Mouse (Mus musculus): ENCODE measurements around the gene P2rx7. TPM values are rescaled to one million over a fixed set of nuclear protein-coding genes. Genes with fewer than 3 reads are reported as not detected.
A peak's percentile ranks its signal among the peaks of the same experiment; 100 is the strongest.

The P2rx7 gene
- total RNA-seq, 1 experiment, result 10.5 TPM

- no peak overlapping the region for H3K4me3 ChIP-seq (ENCODE audit: insufficient read depth in 1 of 2, low read depth in 1 of 2, low read length in 2 of 2, poor library complexity in 1 of 2, severe bottlenecking in 1 of 2)
- H3K4me1 ChIP-seq (ENCODE audit: control insufficient read depth in 2 of 2, insufficient read depth in 2 of 2, low read length in 2 of 2, poor library complexity in 1 of 2), result no peaks in the 10 kb centered on the region
- H3K9me3 ChIP-seq (ENCODE audit: control insufficient read depth, insufficient read depth, low read depth, low read length), result no peaks in the 10 kb centered on the region
- in situ Hi-C loops (cut with MboI; ENCODE audit: low sequenced_read_pairs in 2 of 2, unreplicated experiment in 2 of 2), result no loop called here
- no peak overlapping the region for H3K27ac ChIP-seq (ENCODE audit: insufficient read depth, low read depth, low read length, poor library complexity, severe bottlenecking)
- H3K36me3 ChIP-seq (ENCODE audit: control insufficient read depth, insufficient read depth, low read length, poor library complexity, severe bottlenecking), result no peaks in the 10 kb centered on the region
- no peak overlapping the region for H3K9ac ChIP-seq (ENCODE audit: insufficient read depth, low read depth, low read length, poor library complexity, severe bottlenecking)
- no peak for DNase-seq (ENCODE audit: low read depth, low spot score)
- no peak for TF ChIP-seq CHD2 (IDR thresholded peaks at IDR 0.05; ENCODE audit: low read depth, low read length)
- TF ChIP-seq ZNF384 (IDR thresholded peaks at IDR 0.05; ENCODE audit: low read depth, low read length), result no peak
- no peak for TF ChIP-seq HCFC1 (IDR thresholded peaks at IDR 0.05; ENCODE audit: borderline replicate concordance, insufficient read depth, low read length)
These were observed 32.1 kb upstream of the P2rx7 start for GRCm38 (mm10) chr5:122611651-122612050.

GRCm38 (mm10) chr5:122613908-122614732, 29.6 kb upstream of the P2rx7 start, which contains the start of gene Ift81:
TSS of gene Ift81 (minus strand) at chr5:122614518.
- Histone ChIP-seq H3K9ac (ENCODE audit: insufficient read depth, low read depth, low read length, poor library complexity, severe bottlenecking) (peak within 1 kb of the TSS; percentile 89), H3K36me3 (ENCODE audit: control insufficient read depth, insufficient read depth, low read length, poor library complexity, severe bottlenecking) (no peaks in the 10 kb centered on the region), H3K9me3 (ENCODE audit: control insufficient read depth, insufficient read depth, low read depth, low read length) (no peaks in the 10 kb centered on the region), H3K27ac (ENCODE audit: insufficient read depth, low read depth, low read length, poor library complexity, severe bottlenecking) (no peak within 1 kb of the TSS), H3K4me1 (ENCODE audit: control insufficient read depth in 2 of 2, insufficient read depth in 2 of 2, low read length in 2 of 2, poor library complexity in 1 of 2) (no peaks in the 10 kb centered on the region), H3K4me3 (ENCODE audit: insufficient read depth in 1 of 2, low read depth in 1 of 2, low read length in 2 of 2, poor library complexity in 1 of 2, severe bottlenecking in 1 of 2) (peak within 1 kb of the TSS; percentile 78 to 92)
- DNase-seq (ENCODE audit: low read depth, low spot score), result peak; percentile 88
- no peak for TF ChIP-seq ZC3H11A (IDR thresholded peaks at IDR 0.05; ENCODE audit: borderline replicate concordance, low read depth, low read length)
- no peak for TF ChIP-seq HCFC1 (IDR thresholded peaks at IDR 0.05; ENCODE audit: borderline replicate concordance, insufficient read depth, low read length)
- no peak for TF ChIP-seq CHD2 (IDR thresholded peaks at IDR 0.05; ENCODE audit: low read depth, low read length)
- TF ChIP-seq ZNF384 (IDR thresholded peaks at IDR 0.05; ENCODE audit: low read depth, low read length), result no peak
- TF ChIP-seq MAFK (IDR thresholded peaks at IDR 0.05; ENCODE audit: insufficient read depth, low read depth, low read length), result no peak
- in situ Hi-C loops (cut with MboI; ENCODE audit: low sequenced_read_pairs in 2 of 2, unreplicated experiment in 2 of 2), result no loop called here

- Histone ChIP-seq H3K9ac (ENCODE audit: insufficient read depth, low read depth, low read length, poor library complexity, severe bottlenecking) (no peak overlapping the region), H3K4me1 (ENCODE audit: control insufficient read depth in 2 of 2, insufficient read depth in 2 of 2, low read length in 2 of 2, poor library complexity in 1 of 2) (peaks cover 0 to 3% of the 10 kb centered on the region in 2 experiments; a peak in 2 of 4 replicates), H3K9me3 (ENCODE audit: control insufficient read depth, insufficient read depth, low read depth, low read length) (no peaks in the 10 kb centered on the region), H3K27ac (ENCODE audit: insufficient read depth, low read depth, low read length, poor library complexity, severe bottlenecking) (no peak overlapping the region), H3K36me3 (ENCODE audit: control insufficient read depth, insufficient read depth, low read length, poor library complexity, severe bottlenecking) (no peaks in the 10 kb centered on the region), H3K4me3 (ENCODE audit: insufficient read depth in 1 of 2, low read depth in 1 of 2, low read length in 2 of 2, poor library complexity in 1 of 2, severe bottlenecking in 1 of 2) (no peak overlapping the region)
- in situ Hi-C loops (cut with MboI; ENCODE audit: low sequenced_read_pairs in 2 of 2, unreplicated experiment in 2 of 2), result no loop called here
- TF ChIP-seq CHD2 (IDR thresholded peaks at IDR 0.05; ENCODE audit: low read depth, low read length) (no peak), HCFC1 (IDR thresholded peaks at IDR 0.05; ENCODE audit: borderline replicate concordance, insufficient read depth, low read length) (no peak), MAFK (IDR thresholded peaks at IDR 0.05; ENCODE audit: insufficient read depth, low read depth, low read length) (no peak)
- DNase-seq (ENCODE audit: low read depth, low spot score), result no peak
These were observed 26.0 kb upstream of the P2rx7 start for GRCm38 (mm10) chr5:122617718-122618117.

GRCm38 (mm10) chr5:122619686-122620296, 23.9 kb upstream of the P2rx7 start:
- Histone ChIP-seq H3K4me1 (ENCODE audit: control insufficient read depth in 2 of 2, insufficient read depth in 2 of 2, low read length in 2 of 2, poor library complexity in 1 of 2) (peaks cover 0 to 6% of the 10 kb centered on the region in 2 experiments; a peak in 2 of 4 replicates), H3K27ac (ENCODE audit: insufficient read depth, low read depth, low read length, poor library complexity, severe bottlenecking) (no peak overlapping the region), H3K4me3 (ENCODE audit: insufficient read depth in 1 of 2, low read depth in 1 of 2, low read length in 2 of 2, poor library complexity in 1 of 2, severe bottlenecking in 1 of 2) (no peak overlapping the region), H3K36me3 (ENCODE audit: control insufficient read depth, insufficient read depth, low read length, poor library complexity, severe bottlenecking) (no peaks in the 10 kb centered on the region), H3K9me3 (ENCODE audit: control insufficient read depth, insufficient read depth, low read depth, low read length) (no peaks in the 10 kb centered on the region), H3K9ac (ENCODE audit: insufficient read depth, low read depth, low read length, poor library complexity, severe bottlenecking) (no peak overlapping the region)
- in situ Hi-C loops (cut with MboI; ENCODE audit: low sequenced_read_pairs in 2 of 2, unreplicated experiment in 2 of 2), result no loop called here
- no peak for TF ChIP-seq HCFC1 (IDR thresholded peaks at IDR 0.05; ENCODE audit: borderline replicate concordance, insufficient read depth, low read length)
- no peak for TF ChIP-seq ZC3H11A (IDR thresholded peaks at IDR 0.05; ENCODE audit: borderline replicate concordance, low read depth, low read length)
- TF ChIP-seq MAFK (IDR thresholded peaks at IDR 0.05; ENCODE audit: insufficient read depth, low read depth, low read length), result no peak
- no peak for TF ChIP-seq CHD2 (IDR thresholded peaks at IDR 0.05; ENCODE audit: low read depth, low read length)
- TF ChIP-seq ZNF384 (IDR thresholded peaks at IDR 0.05; ENCODE audit: low read depth, low read length), result no peak
- no peak for DNase-seq (ENCODE audit: low read depth, low spot score)
